8 mouse cellular contexts compared by ENCODE assay signal in the genomic region with DNA sequence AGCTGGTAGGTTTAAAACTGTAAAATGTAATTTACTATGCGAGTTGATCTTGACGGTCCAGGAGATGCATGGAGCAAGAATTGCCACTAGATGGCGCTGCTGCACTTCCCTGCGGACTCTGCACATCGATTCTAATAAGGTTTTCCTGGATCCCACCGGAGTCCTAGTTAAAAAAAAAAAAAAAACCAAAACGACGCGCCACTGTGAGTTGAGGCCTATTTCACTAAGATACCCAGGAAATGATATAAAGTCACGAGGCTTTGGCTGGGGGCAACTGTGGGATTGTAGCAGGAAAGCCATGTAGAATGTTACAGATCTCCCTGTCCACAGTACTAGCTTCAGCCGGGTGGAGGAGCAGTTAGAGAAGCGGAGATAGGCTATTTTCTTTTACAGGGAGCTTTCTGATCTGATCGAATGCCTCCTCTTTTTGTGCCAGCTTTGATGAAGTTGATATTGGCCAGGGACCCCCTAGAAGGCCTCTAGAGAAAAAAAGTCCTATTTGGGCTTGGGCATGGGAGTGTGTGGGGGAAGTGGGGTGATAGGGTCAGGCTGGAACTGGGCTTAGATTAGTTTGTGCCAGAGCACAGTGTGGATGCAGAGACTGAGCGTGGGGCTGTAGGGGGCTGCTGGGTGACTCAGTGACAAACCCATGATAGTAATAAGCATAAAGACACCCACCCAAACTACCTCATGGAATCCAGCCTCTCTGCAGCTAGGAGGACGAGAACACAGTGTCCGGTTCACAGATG.
DNase-seq lines count a peak whose midpoint lies in the region; ATAC-seq and TF ChIP-seq lines count a peak whose summit lies in the region.

No protein-coding gene starts in this region.

- H3K36me3 ChIP-seq in embryonic facial prominence, embryonic 10.5 days (replicated peaks): no peaks in the 10 kb centered on the region
- H3K36me3 ChIP-seq in heart, embryonic 11.5 days (ENCODE audit: control insufficient read depth, insufficient read depth, low read length): no peaks in the 10 kb centered on the region
- no peaks in the 10 kb centered on the region for H3K36me3 ChIP-seq in kidney, embryonic 16.5 days (ENCODE audit: insufficient read depth, low read length)
- no peaks in the 10 kb centered on the region for H3K36me3 ChIP-seq in liver, adult 2 months (ENCODE audit: control insufficient read depth, insufficient read depth, low read length)
- H3K36me3 ChIP-seq in neural tube, embryonic 11.5 days (ENCODE audit: control insufficient read depth, insufficient read depth, low read length): no peaks in the 10 kb centered on the region

- 0 out of 2 replicates have a peak overlapping the region, but pooled peaks have one; percentile 22 for H3K9ac ChIP-seq in heart, embryonic 11.5 days (ENCODE audit: low read depth, low read length)
- peak overlapping the region; percentile 33; the same call in 1 of the 2 replicates for H3K9ac ChIP-seq in kidney, embryonic 16.5 days (replicated peaks; ENCODE audit: low read length)
- no peak overlapping the region for H3K9ac ChIP-seq in liver, adult 2 months (ENCODE audit: low read depth, low read length)
- no peak overlapping the region for H3K9ac ChIP-seq in neural tube, embryonic 11.5 days (ENCODE audit: low read length)

- peak overlapping the region; percentile 40 for H3K4me3 ChIP-seq in embryonic facial prominence, embryonic 10.5 days
- H3K4me3 ChIP-seq in heart, embryonic 11.5 days (ENCODE audit: low read depth, low read length): 0 out of 2 replicates have a peak overlapping the region, but pooled peaks have one; percentile 14
- H3K4me3 ChIP-seq in kidney, embryonic 16.5 days (ENCODE audit: low read length): peak overlapping the region; percentile 30
- H3K4me3 ChIP-seq in liver, adult 2 months (ENCODE audit: insufficient read depth, low read depth, low read length): no peak overlapping the region
- no peak overlapping the region for H3K4me3 ChIP-seq in neural tube, embryonic 11.5 days (ENCODE audit: low read depth, low read length)

- TF ChIP-seq CTCF in liver, adult 2 months (IDR thresholded peaks at IDR 0.05; ENCODE audit: low read depth, low read length): peak; percentile 91

- peak overlapping the region; percentile 60 for H3K4me2 ChIP-seq in heart, embryonic 11.5 days
- peak overlapping the region; percentile 55 for H3K4me2 ChIP-seq in kidney, embryonic 16.5 days (replicated peaks; ENCODE audit: low read depth, low read length)
- H3K4me2 ChIP-seq in neural tube, embryonic 11.5 days (ENCODE audit: low read depth): peak overlapping the region; percentile 36

- no peaks in the 10 kb centered on the region for H3K9me3 ChIP-seq in embryonic facial prominence, embryonic 10.5 days
- no peaks in the 10 kb centered on the region for H3K9me3 ChIP-seq in heart, embryonic 11.5 days (replicated peaks; ENCODE audit: control insufficient read depth, low read length)
- H3K9me3 ChIP-seq in kidney, embryonic 16.5 days (ENCODE audit: low read length): no peaks in the 10 kb centered on the region
- H3K9me3 ChIP-seq in neural tube, embryonic 11.5 days (ENCODE audit: control insufficient read depth, low read length): no peaks in the 10 kb centered on the region

- no peak for TF ChIP-seq POLR2A in liver, adult 2 months (IDR thresholded peaks at IDR 0.05; ENCODE audit: extremely low read depth, insufficient read depth, low read length)

- peaks cover 9% of the 10 kb centered on the region for H3K4me1 ChIP-seq in embryonic facial prominence, embryonic 10.5 days
- peaks cover 8% of the 10 kb centered on the region for H3K4me1 ChIP-seq in heart, embryonic 11.5 days (ENCODE audit: control insufficient read depth, insufficient read depth, low read length)
- H3K4me1 ChIP-seq in kidney, embryonic 16.5 days (ENCODE audit: insufficient read depth, low read length): no peaks in the 10 kb centered on the region
- no peaks in the 10 kb centered on the region for H3K4me1 ChIP-seq in liver, adult 2 months (ENCODE audit: control insufficient read depth, insufficient read depth, low read length)
- no peaks in the 10 kb centered on the region for H3K4me1 ChIP-seq in neural tube, embryonic 11.5 days (ENCODE audit: control insufficient read depth, insufficient read depth, low read length)

- 0 out of 2 replicates have a peak, but pooled peaks have one; percentile 32 for ATAC-seq in heart, embryonic 11.5 days (replicated peaks; ENCODE audit: insufficient number of reproducible peaks, low FRiP score, low TSS enrichment)
- ATAC-seq in kidney, embryonic 16.5 days (ENCODE audit: low FRiP score, low TSS enrichment): no peak
- no peak for ATAC-seq in neural tube, embryonic 11.5 days (ENCODE audit: insufficient read depth, low FRiP score, low TSS enrichment)

- 16% methylated on average over 16 of the region's 16 CpGs for WGBS in embryonic facial prominence, embryonic 10.5 days
- WGBS in heart, embryonic 11.5 days (ENCODE audit: insufficient replicate concordance): 12% methylated on average over 16 of the region's 16 CpGs
- 19% methylated on average over 16 of the region's 16 CpGs for whole genome bisulfite sequencing in kidney, embryonic 16.5 days
- WGBS in liver, adult 2 months: 16% methylated on average over 16 of the region's 16 CpGs
- 19% methylated on average over 16 of the region's 16 CpGs for WGBS in neural tube, embryonic 11.5 days

- no peaks in the 10 kb centered on the region for H3K79me2 ChIP-seq in liver, adult 2 months (ENCODE audit: control insufficient read depth, insufficient read depth, low read length)

- H3K27ac ChIP-seq in embryonic facial prominence, embryonic 10.5 days (replicated peaks): no peak overlapping the region
- no peak overlapping the region for H3K27ac ChIP-seq in heart, embryonic 11.5 days (ENCODE audit: low read depth, low read length)
- H3K27ac ChIP-seq in kidney, embryonic 16.5 days (ENCODE audit: low read length): no peak overlapping the region
- H3K27ac ChIP-seq in liver, adult 2 months (replicated peaks; ENCODE audit: insufficient read depth, low read depth, low read length): no peak overlapping the region
- no peak overlapping the region for H3K27ac ChIP-seq in neural tube, embryonic 11.5 days (ENCODE audit: low read depth, low read length)

- peak; percentile 78 for DNase-seq in ES-CJ7 (ENCODE audit: low read depth, low spot score)
- peak; percentile 65 for DNase-seq in adrenal gland, postnatal 25 days
- DNase-seq in embryonic facial prominence, embryonic 10.5 days (ENCODE audit: low spot score): peak; percentile 82
- DNase-seq in liver, adult 2 months (ENCODE audit: extremely low read depth, low read depth, low spot score): peak; percentile 48
- DNase-seq in neural tube, embryonic 11.5 days (ENCODE audit: low spot score): peak; percentile 82
- peak; percentile 55 for DNase-seq in thymus, postnatal 14 days

- H3K27me3 ChIP-seq in embryonic facial prominence, embryonic 10.5 days (replicated peaks; ENCODE audit: low read depth, poor library complexity, severe bottlenecking): peaks cover 63% of the 10 kb centered on the region
- H3K27me3 ChIP-seq in heart, embryonic 11.5 days (ENCODE audit: control insufficient read depth, insufficient read depth, low read length): peaks cover 52% of the 10 kb centered on the region
- peaks cover 9% of the 10 kb centered on the region for H3K27me3 ChIP-seq in kidney, embryonic 16.5 days (ENCODE audit: insufficient read depth, low read length)
- no peaks in the 10 kb centered on the region for H3K27me3 ChIP-seq in liver, adult 2 months (ENCODE audit: control insufficient read depth, insufficient read depth, low read length)
- peaks cover 7% of the 10 kb centered on the region; the same call in 1 of the 2 replicates for H3K27me3 ChIP-seq in neural tube, embryonic 11.5 days (ENCODE audit: control insufficient read depth, insufficient read depth, low read length)

Comparison
In these comparisons a context has a peak if more than half of its experiments do, and no peak if none do; other contexts are left out.
1. H3K4me3 ChIP-seq: peak in embryonic facial prominence, embryonic 10.5 days (single experiment), heart, embryonic 11.5 days (single experiment) and kidney, embryonic 16.5 days (single experiment); none in liver, adult 2 months (single experiment) and neural tube, embryonic 11.5 days (single experiment).
2. H3K9ac ChIP-seq: peak in heart, embryonic 11.5 days (single experiment) and kidney, embryonic 16.5 days (single experiment); none in liver, adult 2 months (single experiment) and neural tube, embryonic 11.5 days (single experiment).
3. Peak in every context shown above with its lines, with median percentiles within 50 percentile points of each other: DNase-seq and H3K4me2 ChIP-seq.